Mouse (Mus musculus): Measurements from ENCODE around the gene Vmn1r43. TPM values are rescaled to one million over a fixed set of nuclear protein-coding genes. Genes with fewer than 3 reads are reported as not detected.

The Vmn1r43 gene
- polyA plus RNA-seq (2012; rRNA removed) = not detected in 2 replicates

GRCm38 (mm10) chr6:89876313-89876712 is at the start of gene Vmn1r43, which contains the start of gene Vmn1r42:
TSS of gene Vmn1r43 (minus strand) at chr6:89876413.
TSS of gene Vmn1r42 (minus strand) at chr6:89876413.

GRCm38 (mm10) chr6:89883360-89883759 is 7.1 kb upstream of the Vmn1r43 start, which contains the start of gene Vmn1r44:
TSS of gene Vmn1r44 (plus strand) at chr6:89883660.

Other genes with a start within 250 kb of the Vmn1r43 start
- 2.2 and 2.5 TPM in 2 replicates for gene Txnrd3, start 232.4 kb downstream of the Vmn1r43 start, polyA plus RNA-seq (2012; rRNA removed)
- not detected in 2 replicates for gene Vmn1r40, start 168.9 kb downstream of the Vmn1r43 start, polyA plus RNA-seq (2012; rRNA removed)
- not detected in 2 replicates for gene Vmn1r41, start 135.6 kb downstream of the Vmn1r43 start, polyA plus RNA-seq (2012; rRNA removed)
- gene Vmn1r42, start within 50 bp of the Vmn1r43 start, polyA plus RNA-seq (2012; rRNA removed) = not detected in 2 replicates
- gene Vmn1r44, start 7.2 kb upstream of the Vmn1r43 start, polyA plus RNA-seq (2012; rRNA removed) = not detected in 2 replicates
- not detected in 2 replicates for gene Vmn1r45, start 64.2 kb upstream of the Vmn1r43 start, polyA plus RNA-seq (2012; rRNA removed)
- not detected in 2 replicates for gene Vmn1r46, start 92.9 kb upstream of the Vmn1r43 start, polyA plus RNA-seq (2012; rRNA removed)
- gene Vmn1r47, start 139.7 kb upstream of the Vmn1r43 start, polyA plus RNA-seq (2012; rRNA removed) = not detected in 2 replicates
- gene Vmn1r48, start 160.4 kb upstream of the Vmn1r43 start, polyA plus RNA-seq (2012; rRNA removed) = not detected in 2 replicates
- gene Vmn1r49, start 202.1 kb upstream of the Vmn1r43 start, polyA plus RNA-seq (2012; rRNA removed) = not detected in 2 replicates
- not detected in 2 replicates for gene Vmn1r50, start 225.0 kb upstream of the Vmn1r43 start, polyA plus RNA-seq (2012; rRNA removed)
- not detected in 2 replicates for gene Vmn1r51, start 246.2 kb upstream of the Vmn1r43 start, polyA plus RNA-seq (2012; rRNA removed)

Data from liver, embryonic 18 days (tissue).